Mouse (Mus musculus): ENCODE results near the gene Traf1.
A peak's percentile ranks its signal among the peaks of the same experiment; 100 is the strongest.

Traf1 gene

GRCm38 (mm10) chr2:34961481-34962036, at the start of gene Traf1:
Traf1 (minus strand) TSS chr2:34961772.
- peak in 1 of 2 experiments; percentile 26 for DNase-seq (ENCODE audit: low spot score in 2 of 2)

GRCm38 (mm10) chr2:34998956-34999355, 37.4 kb upstream of the Traf1 start:
- no peak for DNase-seq (ENCODE audit: low spot score in 2 of 2)

GRCm38 (mm10) chr2:34996506-34996905, 34.9 kb upstream of the Traf1 start:
- no peak for DNase-seq (ENCODE audit: low spot score in 2 of 2)

DNA sequence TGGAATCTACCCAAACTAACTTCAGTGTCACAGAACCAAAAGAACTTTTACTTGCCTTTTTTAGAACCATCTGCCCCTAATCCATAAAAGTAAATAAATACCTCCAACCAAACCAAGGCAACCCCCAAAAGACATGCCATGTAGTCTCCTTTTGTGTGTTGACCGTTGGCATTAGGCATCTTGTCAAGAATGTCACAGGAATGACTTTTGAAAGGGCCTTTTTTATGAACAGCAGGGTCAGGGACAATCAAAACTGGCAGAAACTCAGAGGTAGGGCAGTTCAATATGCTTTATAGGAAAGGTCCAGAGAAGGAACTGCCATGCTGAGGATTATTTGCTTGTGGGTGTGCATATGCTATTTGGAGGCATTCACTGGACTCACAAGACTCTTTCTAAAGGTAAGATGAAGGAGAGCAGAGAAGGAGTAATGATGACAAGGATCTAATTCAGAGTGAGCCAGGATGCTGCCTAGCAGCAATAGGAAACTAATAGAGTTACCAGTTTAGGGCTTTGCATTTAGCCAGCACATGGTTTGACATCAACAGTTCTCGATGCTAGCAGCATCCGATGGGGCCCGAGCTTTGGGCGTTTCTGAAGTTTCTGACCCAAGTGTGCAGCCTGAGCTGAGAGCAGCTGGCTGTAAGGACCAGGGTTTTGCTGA, 32.3 kb upstream of the Traf1 start:
- DNase-seq (ENCODE audit: low spot score in 2 of 2), result no peak

DNA sequence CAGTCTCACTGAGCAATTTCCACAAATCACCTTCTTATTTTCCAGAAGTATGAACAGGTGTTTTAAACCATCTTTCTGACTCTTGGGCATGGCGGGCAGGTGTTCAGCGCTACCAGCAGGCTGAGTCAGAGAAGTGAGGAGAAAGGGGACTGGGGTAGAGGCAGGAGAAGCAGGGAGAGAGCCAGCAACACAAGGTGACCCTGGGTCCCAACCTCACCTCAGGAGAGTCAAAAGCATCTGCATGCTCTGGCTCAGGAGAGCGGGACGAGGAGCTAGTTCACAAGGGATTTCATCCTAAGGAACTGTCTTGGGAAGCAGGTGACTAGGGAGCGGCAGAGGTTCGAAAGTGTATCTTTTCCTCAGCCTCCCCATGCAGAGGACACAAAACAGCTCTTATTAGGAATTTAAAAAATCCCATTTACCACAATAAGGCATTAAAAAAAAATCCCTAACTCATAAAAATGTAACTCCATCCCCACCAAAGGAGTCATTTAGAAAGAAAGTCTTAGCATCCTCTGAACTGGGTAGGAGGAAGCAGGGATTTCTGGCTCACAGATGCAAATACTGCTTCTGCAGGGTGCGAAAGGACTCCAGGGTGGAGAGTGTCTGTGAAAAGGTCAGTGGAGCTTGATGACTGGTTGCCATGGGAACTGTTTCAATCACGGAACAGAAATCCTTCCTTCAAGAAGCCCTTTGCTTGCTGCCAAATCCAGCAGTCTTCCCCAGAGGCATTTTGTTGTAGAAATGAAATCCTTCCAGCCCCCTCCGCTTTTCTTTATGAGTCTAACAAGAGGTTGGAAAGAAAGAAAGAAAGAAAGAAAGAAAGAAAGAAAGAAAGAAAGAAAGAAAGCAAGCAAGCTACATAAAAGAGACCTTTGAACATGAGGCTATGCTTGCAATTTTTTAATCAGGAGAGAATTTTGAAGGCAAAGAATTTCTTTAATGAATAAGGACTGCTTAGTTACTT, 31.4 kb upstream of the Traf1 start:
- DNase-seq (ENCODE audit: low spot score in 2 of 2), result no peak

- DNase-seq (ENCODE audit: low spot score in 2 of 2), result no peak
These were observed 30.4 kb upstream of the Traf1 start for GRCm38 (mm10) chr2:34991966-34992365.

GRCm38 (mm10) chr2:34989749-34990148, 28.2 kb upstream of the Traf1 start:
- no peak for DNase-seq (ENCODE audit: low spot score in 2 of 2)

DNA sequence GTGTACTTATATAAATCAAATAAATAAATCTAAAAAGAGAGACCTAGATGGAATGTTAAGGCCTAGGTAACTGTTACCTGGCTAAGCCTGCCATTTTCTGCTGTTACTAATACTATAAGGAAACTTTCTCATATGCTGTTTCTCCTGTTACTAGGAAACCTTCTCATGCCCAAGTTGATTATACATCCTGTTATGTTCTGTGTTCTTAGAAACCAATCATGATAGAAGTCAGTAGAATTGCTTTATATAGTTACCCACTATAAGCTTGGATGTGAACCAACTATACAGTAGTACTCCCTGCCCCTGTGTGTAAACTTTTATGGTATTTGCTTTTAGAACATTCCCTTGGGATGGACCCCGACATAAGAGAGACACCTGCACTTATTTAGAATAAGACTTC, 26.0 kb upstream of the Traf1 start:
- DNase-seq (ENCODE audit: low spot score in 2 of 2), result no peak

DNA sequence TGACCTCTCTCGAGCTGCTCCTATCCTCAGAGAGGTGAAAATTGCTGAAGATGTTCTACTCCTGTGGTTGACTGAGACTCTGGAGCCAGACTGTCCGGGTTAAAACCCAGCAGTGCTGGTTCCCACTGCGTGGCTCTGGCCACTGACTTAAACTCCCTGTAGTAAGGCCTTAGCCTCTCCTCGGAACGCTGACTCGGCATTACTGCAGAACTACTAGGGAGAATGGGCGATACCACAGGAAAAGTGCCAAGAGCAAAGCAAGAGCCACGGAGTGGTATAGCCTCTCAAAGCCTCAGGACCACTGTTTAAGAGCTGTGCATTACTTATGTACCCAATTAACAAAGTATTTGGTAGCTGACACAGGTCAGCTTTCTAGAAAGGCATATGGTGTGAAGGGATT, 23.3 kb upstream of the Traf1 start:
- DNase-seq (ENCODE audit: low spot score in 2 of 2), result no peak

DNA sequence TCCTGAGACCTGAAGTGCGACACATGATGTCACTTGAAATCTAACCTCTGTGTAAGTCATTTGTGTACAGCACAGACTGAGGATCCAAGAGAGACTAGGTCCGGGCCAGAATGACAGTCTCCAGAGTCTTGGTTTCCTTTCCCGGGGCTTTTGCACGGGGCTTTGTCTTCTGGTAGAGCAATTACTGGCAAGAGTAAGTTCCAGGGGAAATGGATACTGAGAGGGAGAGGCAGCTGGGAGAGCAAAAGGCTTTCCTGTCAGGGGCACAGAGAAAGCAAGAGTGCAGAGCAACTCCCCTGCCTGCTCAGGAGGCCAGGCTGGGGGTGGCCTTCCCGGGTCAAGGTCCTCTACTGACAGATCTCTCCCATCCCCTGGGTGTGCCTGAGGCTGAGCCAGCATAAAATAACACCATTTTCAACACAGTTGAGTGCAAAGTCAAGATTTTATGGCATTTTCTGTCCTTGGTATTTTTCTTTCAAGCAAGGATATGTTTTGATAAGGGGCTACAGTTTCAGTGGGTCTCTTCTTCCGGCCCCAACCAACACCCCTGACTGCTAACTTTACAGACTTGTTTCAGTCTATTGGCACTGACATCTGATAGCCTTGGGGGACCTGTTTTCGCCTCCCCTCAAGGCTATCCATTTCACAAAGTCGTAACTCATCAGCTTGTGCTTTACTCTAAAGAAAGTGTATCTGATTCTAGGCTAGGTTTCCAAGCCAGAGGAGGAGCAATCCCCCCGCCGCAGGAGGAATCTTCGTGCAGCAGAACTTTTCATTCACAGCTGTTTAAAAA, 21.5 kb upstream of the Traf1 start:
- DNase-seq (ENCODE audit: low spot score in 2 of 2), result no peak

- DNase-seq (ENCODE audit: low spot score in 2 of 2), result no peak
These were observed 20.6 kb upstream of the Traf1 start for GRCm38 (mm10) chr2:34982096-34982724.

- DNase-seq (ENCODE audit: low spot score in 2 of 2), result no peak
These were observed 18.0 kb upstream of the Traf1 start for GRCm38 (mm10) chr2:34979459-34980011.

GRCm38 (mm10) chr2:34978226-34978625, 16.7 kb upstream of the Traf1 start:
- no peak for DNase-seq (ENCODE audit: low spot score in 2 of 2)

- DNase-seq (ENCODE audit: low spot score in 2 of 2), result no peak
These were observed 15.5 kb upstream of the Traf1 start for GRCm38 (mm10) chr2:34976945-34977658.

GRCm38 (mm10) chr2:34976447-34976846, 14.9 kb upstream of the Traf1 start:
- no peak for DNase-seq (ENCODE audit: low spot score in 2 of 2)

- DNase-seq (ENCODE audit: low spot score in 2 of 2), result no peak
These were observed 11.5 kb upstream of the Traf1 start for GRCm38 (mm10) chr2:34973087-34973486.

GRCm38 (mm10) chr2:34971080-34971888, 9.7 kb upstream of the Traf1 start:
- no peak for DNase-seq (ENCODE audit: low spot score in 2 of 2)

DNA sequence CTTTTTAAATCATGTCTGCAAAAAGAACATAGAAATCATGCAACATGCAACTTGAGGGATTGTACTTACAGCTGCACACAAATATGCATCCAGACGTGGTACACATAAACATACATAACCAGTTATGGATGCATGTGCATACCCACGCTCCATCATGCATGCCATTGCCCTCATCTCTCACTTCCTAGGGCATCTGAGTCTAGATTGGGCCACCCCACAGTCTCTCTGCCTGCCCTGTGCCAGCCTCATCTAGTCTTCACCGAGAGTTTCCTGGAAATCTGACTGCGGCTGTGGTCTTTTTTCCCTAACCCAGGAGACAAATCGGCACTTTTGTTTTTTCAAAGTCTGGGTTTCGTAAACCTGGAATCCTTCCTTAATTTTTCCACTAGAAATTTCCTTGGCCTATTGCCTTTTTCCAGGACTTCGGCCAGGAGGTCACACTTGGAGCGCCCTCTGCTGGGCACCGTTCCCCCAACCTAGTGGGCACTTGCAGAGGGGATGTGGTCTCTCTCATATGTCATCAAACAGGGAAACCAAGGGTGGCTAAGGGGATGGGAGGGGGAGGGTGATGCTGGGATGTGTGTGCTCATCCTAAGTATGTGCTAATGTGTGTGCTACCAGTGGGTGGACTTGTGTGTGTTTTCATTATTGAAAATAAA, 8.6 kb upstream of the Traf1 start:
- DNase-seq (ENCODE audit: low spot score in 2 of 2), result peak; percentile 65 to 84

GRCm38 (mm10) chr2:34969166-34969565, 7.6 kb upstream of the Traf1 start:
- DNase-seq (ENCODE audit: low spot score in 2 of 2), result no peak
